Mouse (Mus musculus) bone marrow macrophage, adult 2 months (primary cell): ENCODE measurements around the gene Jade1.

Source experiments
- CTCF ChIP-seq: IDR thresholded peaks from 2 replicates; pipeline ENCODE4 v1.5.1; 2012; ENCODE audit warnings: low read depth, mild to moderate bottlenecking, low read length, moderate library complexity
- POLR2A ChIP-seq: IDR thresholded peaks from 2 replicates; pipeline ENCODE4 v1.6.1; 2012; ENCODE audit warnings: mild to moderate bottlenecking, low read depth, low read length, borderline replicate concordance

GRCm38 (mm10) chr3:41604629-41605321 lies 49.2 kb downstream of the Jade1 start:
- TF ChIP-seq POLR2A (no peak), CTCF (no peak)
